Mouse (Mus musculus): ENCODE results near the gene Abcg4. TPM values are rescaled to one million over a fixed set of nuclear protein-coding genes. Genes with fewer than 3 reads are reported as not detected.
"Not testable (repeated sequence)": the region's sequence is repeated elsewhere in the genome, so short reads cannot be mapped to it uniquely, and the experiment has no call there.

Gene Abcg4
- polyA plus RNA-seq, 1 experiment from 2014 or later = 3.7 TPM

GRCm38 (mm10) chr9:44332918-44333638 lies 44.7 kb upstream of the Abcg4 start:
- Histone ChIP-seq H3K4me3 (ENCODE audit: low read depth, low read length) (no peak overlapping the region), H3K4me2 (ENCODE audit: low read depth, severe bottlenecking) (no peak overlapping the region), H3K9ac (ENCODE audit: low read length) (no peak overlapping the region), H3K27me3 (ENCODE audit: control insufficient read depth, insufficient read depth, low read length) (no peaks in the 10 kb centered on the region), H3K4me1 (ENCODE audit: control insufficient read depth, insufficient read depth, low read length) (peaks cover 10% of the 10 kb centered on the region; the same call in 1 of the 2 replicates), H3K36me3 (ENCODE audit: control insufficient read depth, insufficient read depth, low read length) (peaks cover 32% of the 10 kb centered on the region), H3K9me3 (ENCODE audit: control insufficient read depth, low read length) (no peaks in the 10 kb centered on the region), H3K27ac (replicated peaks; ENCODE audit: low read depth, low read length) (no peak overlapping the region)
- DNase-seq (ENCODE audit: low spot score) (no peak), ATAC-seq (ENCODE audit: insufficient number of reproducible peaks, low FRiP score, low TSS enrichment, low read depth) (no peak)
- WGBS = 95% methylated on average over 13 of the region's 13 CpGs

DNA sequence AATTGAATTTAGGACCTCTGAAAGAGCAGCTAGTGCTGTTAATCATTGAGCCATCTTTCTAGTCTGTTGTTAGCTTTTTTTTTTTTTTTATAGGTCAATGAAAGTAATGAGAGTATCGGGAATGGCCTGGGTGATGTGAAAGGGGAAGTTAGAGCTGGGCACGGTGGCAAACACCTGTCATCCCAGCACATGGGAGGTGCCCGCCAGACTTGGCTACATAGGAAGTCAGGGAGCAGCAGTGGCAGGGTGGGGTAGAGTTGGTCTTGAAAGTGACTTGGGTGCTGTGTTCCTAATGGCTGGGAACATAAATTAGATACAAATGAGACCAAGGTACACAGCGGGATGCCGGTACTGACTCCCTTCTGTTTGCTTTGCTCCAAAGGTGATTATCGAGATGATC lies 42.3 kb upstream of the Abcg4 start:
- peaks cover 8% of the 10 kb centered on the region for H3K4me1 ChIP-seq (ENCODE audit: control insufficient read depth, insufficient read depth, low read length)
- no peak overlapping the region for H3K9ac ChIP-seq (ENCODE audit: low read length)
- H3K27ac ChIP-seq (replicated peaks; ENCODE audit: low read depth, low read length) = no peak overlapping the region
- 93% methylated on average over 6 of the region's 6 CpGs for WGBS
- H3K4me2 ChIP-seq (ENCODE audit: low read depth, severe bottlenecking) = no peak overlapping the region
- peaks cover 28% of the 10 kb centered on the region for H3K36me3 ChIP-seq (ENCODE audit: control insufficient read depth, insufficient read depth, low read length)
- H3K9me3 ChIP-seq (ENCODE audit: control insufficient read depth, low read length) = no peaks in the 10 kb centered on the region
- ATAC-seq (ENCODE audit: insufficient number of reproducible peaks, low FRiP score, low TSS enrichment, low read depth) (no peak), DNase-seq (ENCODE audit: low spot score) (no peak)
- H3K27me3 ChIP-seq (ENCODE audit: control insufficient read depth, insufficient read depth, low read length) = no peaks in the 10 kb centered on the region
- no peak overlapping the region for H3K4me3 ChIP-seq (ENCODE audit: low read depth, low read length)

GRCm38 (mm10) chr9:44327926-44328325 lies 39.5 kb upstream of the Abcg4 start:
- Histone ChIP-seq H3K4me3 (ENCODE audit: low read depth, low read length) (peak overlapping the region; percentile 58), H3K36me3 (ENCODE audit: control insufficient read depth, insufficient read depth, low read length) (peaks cover 20% of the 10 kb centered on the region), H3K9me3 (ENCODE audit: control insufficient read depth, low read length) (no peaks in the 10 kb centered on the region), H3K4me1 (ENCODE audit: control insufficient read depth, insufficient read depth, low read length) (peaks cover 8% of the 10 kb centered on the region), H3K27me3 (ENCODE audit: control insufficient read depth, insufficient read depth, low read length) (no peaks in the 10 kb centered on the region), H3K27ac (replicated peaks; ENCODE audit: low read depth, low read length) (no peak overlapping the region), H3K9ac (ENCODE audit: low read length) (peak overlapping the region; percentile 70), H3K4me2 (ENCODE audit: low read depth, severe bottlenecking) (peak overlapping the region; percentile 61)
- 91% methylated on average over 5 of the region's 5 CpGs for WGBS
- ATAC-seq (ENCODE audit: insufficient number of reproducible peaks, low FRiP score, low TSS enrichment, low read depth) = no peak
- no peak for DNase-seq (ENCODE audit: low spot score)

DNA sequence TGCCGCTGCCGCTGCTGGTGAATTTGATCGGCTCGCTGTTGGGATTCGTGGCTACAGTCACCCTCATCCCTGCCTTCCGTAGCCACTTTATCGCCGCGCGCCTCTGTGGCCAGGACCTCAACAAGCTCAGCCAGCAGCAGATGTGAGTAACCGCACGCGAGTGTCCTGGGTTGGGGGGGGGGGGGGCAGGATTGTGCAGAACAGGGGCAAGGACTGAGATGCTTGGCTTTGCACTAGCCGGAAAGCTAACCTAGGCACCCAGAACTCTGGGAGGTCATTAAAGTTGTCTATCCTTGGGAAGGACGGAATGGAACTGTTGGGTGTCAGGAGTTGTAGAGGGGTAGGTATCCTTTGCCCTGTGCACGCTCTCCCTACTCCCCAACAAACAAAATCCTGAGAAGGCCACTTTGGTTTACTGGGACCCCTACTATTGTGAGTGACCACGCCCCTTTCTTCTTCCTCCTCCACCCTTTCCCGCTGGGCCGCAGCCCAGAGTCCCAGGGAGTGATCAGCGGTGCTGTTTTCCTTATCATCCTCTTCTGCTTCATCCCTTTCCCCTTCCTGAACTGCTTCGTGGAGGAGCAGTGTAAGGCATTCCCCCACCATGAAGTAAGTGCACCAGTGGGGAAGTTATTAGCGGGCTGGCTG lies 38.8 kb upstream of the Abcg4 start:
- Histone ChIP-seq H3K4me2 (ENCODE audit: low read depth, severe bottlenecking) (peak overlapping the region; percentile 61), H3K36me3 (ENCODE audit: control insufficient read depth, insufficient read depth, low read length) (peaks cover 14% of the 10 kb centered on the region; the same call in 1 of the 2 replicates), H3K4me1 (ENCODE audit: control insufficient read depth, insufficient read depth, low read length) (peaks cover 8% of the 10 kb centered on the region), H3K27me3 (ENCODE audit: control insufficient read depth, insufficient read depth, low read length) (no peaks in the 10 kb centered on the region), H3K4me3 (ENCODE audit: low read depth, low read length) (peak overlapping the region; percentile 58), H3K9me3 (ENCODE audit: control insufficient read depth, low read length) (no peaks in the 10 kb centered on the region), H3K27ac (replicated peaks; ENCODE audit: low read depth, low read length) (peak overlapping the region; percentile 70), H3K9ac (ENCODE audit: low read length) (peak overlapping the region; percentile 70)
- under 1% methylated on average over 22 of the region's 22 CpGs for WGBS
- DNase-seq (ENCODE audit: low spot score) (peak; percentile 59), ATAC-seq (ENCODE audit: insufficient number of reproducible peaks, low FRiP score, low TSS enrichment, low read depth) (peak; percentile 48; the same call in 1 of the 2 replicates)

- H3K9me3 ChIP-seq (ENCODE audit: control insufficient read depth, low read length) = no peaks in the 10 kb centered on the region
- under 1% methylated on average over 38 of the region's 38 CpGs for WGBS
- H3K27ac ChIP-seq (replicated peaks; ENCODE audit: low read depth, low read length) = peak overlapping the region; percentile 70
- peaks cover 8% of the 10 kb centered on the region for H3K4me1 ChIP-seq (ENCODE audit: control insufficient read depth, insufficient read depth, low read length)
- peak overlapping the region; percentile 58 for H3K4me3 ChIP-seq (ENCODE audit: low read depth, low read length)
- peaks cover 9% of the 10 kb centered on the region; the same call in 1 of the 2 replicates for H3K36me3 ChIP-seq (ENCODE audit: control insufficient read depth, insufficient read depth, low read length)
- peak overlapping the region; percentile 61 for H3K4me2 ChIP-seq (ENCODE audit: low read depth, severe bottlenecking)
- peak overlapping the region; percentile 70 for H3K9ac ChIP-seq (ENCODE audit: low read length)
- H3K27me3 ChIP-seq (ENCODE audit: control insufficient read depth, insufficient read depth, low read length) = no peaks in the 10 kb centered on the region
- ATAC-seq (ENCODE audit: insufficient number of reproducible peaks, low FRiP score, low TSS enrichment, low read depth) = peak; percentile 89
- DNase-seq (ENCODE audit: low spot score) = peak; percentile 86
These were observed 38.1 kb upstream of the Abcg4 start for GRCm38 (mm10) chr9:44326371-44327063.

GRCm38 (mm10) chr9:44325768-44326370 lies 37.5 kb upstream of the Abcg4 start, which contains the start of gene Dpagt1:
Dpagt1 (plus strand) TSS chr9:44326019.
- DNase-seq (ENCODE audit: low spot score) = no peak
- no peak for ATAC-seq (ENCODE audit: insufficient number of reproducible peaks, low FRiP score, low TSS enrichment, low read depth)
- Histone ChIP-seq H3K9ac (ENCODE audit: low read length) (peak within 1 kb of the TSS; percentile 70), H3K36me3 (ENCODE audit: control insufficient read depth, insufficient read depth, low read length) (peaks cover 4% of the 10 kb centered on the region; the same call in 1 of the 2 replicates), H3K4me1 (ENCODE audit: control insufficient read depth, insufficient read depth, low read length) (peaks cover 8% of the 10 kb centered on the region), H3K4me3 (ENCODE audit: low read depth, low read length) (peak within 1 kb of the TSS; percentile 58), H3K27me3 (ENCODE audit: control insufficient read depth, insufficient read depth, low read length) (no peaks in the 10 kb centered on the region), H3K27ac (replicated peaks; ENCODE audit: low read depth, low read length) (peak within 1 kb of the TSS; percentile 70), H3K4me2 (ENCODE audit: low read depth, severe bottlenecking) (peak within 1 kb of the TSS; percentile 61), H3K9me3 (ENCODE audit: control insufficient read depth, low read length) (no peaks in the 10 kb centered on the region)
- WGBS = 7% methylated on average over 12 of the region's 12 CpGs

GRCm38 (mm10) chr9:44325032-44325767 lies 36.8 kb upstream of the Abcg4 start:
- H3K4me3 ChIP-seq (ENCODE audit: low read depth, low read length); H3K36me3 ChIP-seq (ENCODE audit: control insufficient read depth, insufficient read depth, low read length); H3K9me3 ChIP-seq (ENCODE audit: control insufficient read depth, low read length); ATAC-seq (ENCODE audit: insufficient number of reproducible peaks, low FRiP score, low TSS enrichment, low read depth); H3K9ac ChIP-seq (ENCODE audit: low read length); DNase-seq (ENCODE audit: low spot score); H3K27me3 ChIP-seq (ENCODE audit: control insufficient read depth, insufficient read depth, low read length); H3K27ac ChIP-seq (replicated peaks; ENCODE audit: low read depth, low read length); H3K4me1 ChIP-seq (ENCODE audit: control insufficient read depth, insufficient read depth, low read length): not testable (repeated sequence)
- WGBS = 76% methylated on average over 7 of the region's 8 CpGs
- peak overlapping the region; percentile 61 for H3K4me2 ChIP-seq (ENCODE audit: low read depth, severe bottlenecking)
